Mouse (Mus musculus): ENCODE data around the gene Polg.

Polg gene

DNA sequence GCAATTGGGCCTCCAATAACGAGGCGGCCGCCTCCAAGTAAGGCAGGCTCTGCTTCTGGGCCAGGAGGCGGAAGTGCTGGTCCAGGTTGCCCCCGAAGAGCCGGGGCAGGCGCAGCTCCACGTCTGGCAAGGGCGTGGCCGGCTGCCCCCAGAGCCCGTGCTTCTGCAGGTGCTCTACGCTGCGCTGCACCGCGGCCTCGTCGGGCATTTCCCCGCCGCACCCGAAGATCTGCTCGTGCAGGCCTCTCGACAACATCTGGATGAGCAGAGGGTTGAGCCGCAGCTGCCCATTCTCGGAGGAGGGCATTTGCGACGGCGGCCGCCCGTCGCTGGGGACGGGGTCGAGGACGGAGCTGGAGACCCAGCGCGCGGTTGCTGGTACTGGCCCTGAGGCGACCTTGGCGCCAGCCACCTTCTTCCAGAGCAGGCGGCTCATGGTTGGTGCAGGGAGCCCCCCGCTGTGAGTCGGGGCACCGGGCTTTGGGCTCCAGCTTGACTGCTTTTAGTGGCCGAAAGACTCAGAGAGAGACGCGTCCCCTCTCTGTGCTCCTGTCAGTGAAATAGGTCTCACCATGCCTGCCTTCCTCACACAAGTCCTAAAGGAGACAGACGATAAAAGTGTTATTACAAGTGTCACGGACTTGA lies 1.3 kb downstream of the Polg start:
- DNase-seq, result no peak

DNA sequence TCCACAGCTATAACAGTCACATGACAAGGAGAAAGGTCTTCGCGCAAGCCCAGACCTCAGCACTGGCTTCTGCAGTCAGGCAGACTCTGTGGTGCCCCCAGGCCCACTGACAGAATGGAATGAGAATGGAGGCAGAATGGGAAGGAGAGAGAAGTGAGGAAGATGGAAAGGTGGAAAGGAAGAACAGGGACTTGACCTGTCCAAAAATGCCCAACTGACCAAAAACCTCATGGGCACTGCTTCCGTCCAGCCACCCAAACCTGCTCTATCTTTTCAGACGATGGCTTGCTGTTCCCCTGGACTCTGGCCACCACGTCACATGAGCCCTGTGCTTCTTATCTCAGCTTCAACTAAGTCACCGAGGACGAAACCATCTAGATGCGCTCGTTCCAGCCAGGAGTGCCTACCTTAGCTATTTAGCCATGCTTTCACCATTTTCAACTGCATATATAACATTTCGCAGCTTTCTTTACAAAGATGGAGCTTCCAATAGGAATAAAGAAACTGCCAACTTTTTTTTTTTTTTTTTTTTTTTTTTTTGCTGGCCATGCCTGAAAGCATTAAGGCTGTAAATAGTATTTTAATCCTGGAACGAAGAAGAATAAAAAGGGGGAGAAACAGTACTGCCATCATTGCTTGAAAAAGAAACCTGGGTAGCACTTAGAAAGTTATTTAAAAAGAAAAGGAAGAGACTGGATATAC lies 2.6 kb downstream of the Polg start:
- DNase-seq, result no peak

DNA sequence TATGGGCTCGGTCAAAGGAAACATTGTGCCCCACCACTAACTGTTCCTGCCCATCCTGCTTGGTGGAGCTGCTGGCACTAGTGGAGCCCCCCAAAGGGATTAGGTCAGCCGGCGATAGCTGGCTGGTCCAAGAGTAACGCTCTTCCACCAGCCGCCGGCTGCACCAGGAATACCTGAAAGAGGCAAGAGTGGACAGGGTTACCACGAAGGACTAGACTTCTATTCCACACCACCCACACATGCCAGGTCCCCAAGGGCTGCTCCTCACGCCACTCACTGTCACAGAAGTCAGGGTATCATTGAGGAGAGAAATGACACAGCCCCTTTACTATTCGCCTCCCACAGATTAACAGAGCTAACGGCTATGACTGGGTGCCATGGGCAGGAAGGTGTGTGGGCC lies 4.4 kb downstream of the Polg start:
- DNase-seq, result no peak

DNA sequence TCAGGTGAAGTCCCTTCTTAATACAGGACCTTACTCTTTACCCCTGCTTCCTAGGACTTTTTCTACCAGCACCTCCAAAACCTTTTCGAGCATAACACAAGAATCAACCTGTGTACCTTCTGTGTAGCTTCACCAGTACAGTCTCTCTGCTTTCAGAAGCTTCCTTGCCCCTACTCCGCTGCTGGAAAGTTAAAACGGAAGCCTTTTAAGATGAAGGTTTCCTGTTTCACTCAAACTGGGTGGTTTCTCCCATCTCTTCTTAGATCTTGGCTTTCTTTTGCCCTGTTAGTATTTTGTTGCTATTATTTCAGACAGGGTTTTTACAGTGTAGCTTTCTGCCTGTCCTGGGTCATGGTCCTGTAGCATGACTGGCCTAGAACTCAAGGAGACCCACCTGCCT lies 18.7 kb downstream of the Polg start:
- no peak for DNase-seq

DNA sequence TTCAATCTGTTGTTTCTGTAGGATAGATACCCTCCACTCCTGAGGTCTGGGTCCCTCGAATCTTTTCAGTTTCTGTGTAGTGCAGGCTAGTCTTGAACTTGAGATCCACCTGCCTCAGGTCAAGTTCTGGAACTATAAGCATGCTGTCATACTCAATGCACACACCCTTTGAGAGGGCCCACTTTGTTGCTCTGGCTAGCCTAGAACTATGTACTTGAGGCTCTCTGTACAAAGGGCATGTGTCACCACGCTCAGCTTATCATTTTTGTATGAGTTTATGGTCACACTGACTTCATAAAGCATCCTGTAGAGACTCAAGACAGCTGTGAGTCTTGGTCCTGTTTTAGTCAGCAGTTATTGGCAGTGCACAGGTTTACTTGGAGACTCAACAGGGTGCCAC lies 19.1 kb downstream of the Polg start:
- DNase-seq, result no peak

DNA sequence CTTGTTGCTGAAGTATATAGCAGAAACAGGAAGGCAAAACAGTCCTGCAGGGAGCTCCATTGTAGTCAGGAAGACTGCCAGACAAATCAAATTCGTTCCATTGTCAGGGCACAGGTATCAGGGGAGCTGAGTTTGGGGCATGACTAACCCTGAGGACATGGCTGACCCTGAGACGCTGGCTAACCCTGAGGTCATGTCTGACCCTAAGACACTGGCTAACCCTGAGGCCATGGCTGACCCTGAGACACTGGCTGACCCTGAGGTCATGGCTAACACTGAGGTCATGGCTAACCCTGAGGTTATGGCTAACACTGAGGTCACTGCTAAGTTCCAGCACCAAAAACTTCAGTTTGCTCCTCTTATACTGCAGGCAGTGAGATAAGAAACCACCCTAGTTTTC lies 26.1 kb downstream of the Polg start:
- no peak for DNase-seq

DNA sequence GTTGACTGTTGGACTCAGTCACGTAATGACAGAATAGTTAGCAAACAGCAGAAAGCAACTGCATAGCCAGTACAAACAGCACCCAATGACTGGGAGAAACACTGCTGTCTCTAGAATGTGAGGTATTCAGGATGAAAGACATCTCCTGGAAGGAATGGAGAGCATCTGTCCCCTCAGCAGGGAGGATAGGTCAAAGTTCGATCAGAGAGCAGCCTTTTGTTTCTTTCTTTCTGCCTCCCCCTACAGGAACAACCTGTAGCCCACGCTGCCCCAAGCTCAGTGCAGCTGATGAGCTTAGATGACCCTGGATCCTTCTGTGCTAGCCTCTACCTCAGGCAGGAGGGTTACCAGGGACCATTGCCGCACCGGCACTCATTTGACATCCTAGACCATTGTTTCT lies 37.9 kb downstream of the Polg start:
- DNase-seq, result no peak

DNA sequence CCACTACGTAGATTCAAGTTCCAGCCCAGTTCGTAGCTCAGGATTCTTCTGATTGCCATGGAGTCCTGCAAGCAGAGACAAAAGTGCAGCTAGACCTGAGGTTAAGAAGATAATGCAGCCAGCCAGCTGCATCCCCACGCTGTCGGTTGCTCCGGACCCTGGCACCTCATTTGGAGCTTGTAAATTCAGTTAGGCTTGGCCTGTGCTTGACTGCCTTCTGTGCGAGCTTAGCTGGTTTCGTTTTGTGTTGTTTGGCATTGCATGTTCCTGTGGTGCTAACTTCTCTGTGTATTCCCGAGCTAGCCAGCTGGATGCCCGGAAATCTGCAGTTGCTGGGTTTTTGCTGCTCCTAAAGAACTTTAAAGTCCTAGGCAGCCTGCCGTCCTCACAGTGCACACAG lies 40.4 kb downstream of the Polg start:
- DNase-seq, result no peak

DNA sequence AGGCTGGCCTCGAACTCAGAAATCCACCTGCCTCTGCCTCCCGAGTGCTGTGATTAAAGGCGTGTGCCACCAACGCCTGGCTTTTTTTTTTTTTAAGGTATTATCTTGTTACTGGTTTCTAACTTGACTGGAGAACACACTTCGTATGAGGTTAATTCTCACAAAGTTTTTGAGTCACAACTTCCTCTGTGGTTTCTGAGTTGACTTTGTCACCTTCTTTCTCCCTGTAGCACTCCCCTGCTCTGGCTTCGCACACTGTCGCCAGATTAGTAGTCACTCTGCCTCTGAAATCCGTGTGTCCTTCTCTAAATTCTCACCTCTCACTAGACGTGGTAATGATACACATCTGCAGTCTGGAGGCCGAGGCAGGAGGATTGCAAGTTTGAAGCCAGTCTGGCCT lies 43.3 kb downstream of the Polg start:
- DNase-seq, result no peak

DNA sequence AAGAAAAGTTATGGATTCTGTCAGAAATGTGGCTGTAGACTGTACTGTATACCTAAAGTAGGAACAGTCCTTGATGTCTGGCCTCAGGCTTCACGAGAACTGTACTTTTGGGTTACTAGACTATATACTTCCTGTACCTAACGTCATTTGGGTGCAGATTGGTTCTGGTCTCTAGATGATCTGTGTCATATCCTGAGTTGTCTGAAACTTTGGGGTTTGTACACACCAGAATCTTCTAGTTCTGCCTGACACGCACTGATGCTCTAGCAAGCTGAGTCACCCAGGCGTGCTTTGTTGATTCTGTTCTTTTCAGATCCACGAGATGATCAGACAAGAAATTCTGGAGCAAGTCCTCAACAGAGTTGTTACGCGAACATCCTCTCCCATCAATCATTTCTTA lies 46.2 kb downstream of the Polg start:
- no peak for DNase-seq

DNA sequence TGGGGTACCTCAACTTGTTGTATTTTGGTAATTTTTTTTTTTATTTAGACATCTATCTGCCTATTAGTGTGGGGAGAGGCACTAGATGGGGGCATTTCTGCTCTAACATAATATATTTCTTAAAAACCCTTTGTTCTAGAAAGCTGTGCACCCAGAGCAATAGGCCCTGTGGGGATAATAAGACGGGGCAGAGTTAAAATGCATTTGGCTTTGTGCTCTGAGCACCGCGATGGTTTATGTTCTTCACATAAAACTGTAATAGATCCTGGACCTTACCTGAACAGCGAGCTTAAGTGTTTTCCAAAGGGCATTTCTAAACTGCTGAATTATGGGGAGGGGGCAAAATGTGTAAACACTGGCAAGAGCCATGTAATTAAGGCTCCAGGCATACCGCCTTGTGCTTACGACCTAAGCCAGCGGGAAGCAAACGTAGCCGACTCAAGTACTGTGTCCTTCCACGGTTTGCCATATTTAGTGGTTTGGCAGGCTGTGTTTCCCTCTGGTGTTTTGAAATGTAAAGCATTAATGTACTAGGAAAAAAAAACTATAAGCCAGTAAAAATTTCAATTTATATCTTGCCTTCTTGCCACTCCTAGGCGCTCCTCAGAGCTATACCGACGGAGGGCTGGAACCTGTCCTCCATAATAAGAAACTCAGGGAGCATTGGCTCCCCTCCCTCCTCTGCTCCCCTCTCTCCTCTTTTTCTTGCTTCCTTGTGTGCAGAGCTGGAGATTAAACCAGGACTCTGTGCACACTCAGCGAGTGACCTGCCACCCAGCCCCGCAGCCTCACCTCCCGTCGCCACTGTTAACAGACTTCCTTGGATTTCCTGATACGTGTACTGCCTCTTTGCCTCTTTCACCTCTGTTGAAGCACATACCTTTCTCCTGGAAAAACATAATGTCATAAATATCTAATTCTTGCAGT lies 51.5 kb downstream of the Polg start:
- DNase-seq, result no peak

DNA sequence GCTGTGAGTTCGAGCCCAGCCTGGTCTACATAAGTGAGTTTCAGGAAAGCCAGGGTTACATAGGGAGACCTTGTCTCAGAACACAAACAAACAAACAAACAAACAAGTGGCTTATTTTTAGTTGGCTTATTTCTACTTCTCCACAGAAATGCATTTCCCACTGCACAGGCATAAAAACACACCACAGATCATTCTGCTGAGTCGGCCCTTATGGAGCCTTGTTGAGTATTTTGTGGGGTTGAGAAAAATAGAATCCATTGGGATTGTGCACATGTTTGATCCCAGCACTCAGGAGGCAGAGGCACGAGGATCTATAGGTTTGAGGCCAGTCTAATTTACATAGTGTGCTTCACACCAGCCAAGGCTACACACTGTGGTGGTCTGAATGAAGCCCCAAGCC lies 65.9 kb downstream of the Polg start:
- DNase-seq, result no peak

DNA sequence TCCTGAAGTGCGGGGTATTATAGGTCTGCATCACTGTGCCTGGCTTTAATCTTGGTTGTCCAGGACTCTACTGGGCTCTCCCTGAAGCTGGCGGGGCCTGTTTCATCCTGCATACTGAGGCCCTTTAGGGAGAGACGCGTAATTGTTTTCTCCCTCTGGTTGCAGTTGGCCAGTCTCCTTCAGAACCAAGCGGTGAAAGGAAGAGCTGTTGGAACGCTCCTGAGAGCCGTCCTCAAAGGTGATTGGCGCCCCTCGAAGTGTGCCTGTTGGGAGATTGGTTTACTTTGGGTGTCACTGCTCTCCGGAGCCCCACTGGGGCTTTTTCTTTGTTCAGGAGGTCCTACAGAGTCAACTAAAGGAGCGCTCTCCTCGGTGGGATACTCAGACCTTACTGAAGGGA lies 67.2 kb downstream of the Polg start:
- DNase-seq, result no peak

DNA sequence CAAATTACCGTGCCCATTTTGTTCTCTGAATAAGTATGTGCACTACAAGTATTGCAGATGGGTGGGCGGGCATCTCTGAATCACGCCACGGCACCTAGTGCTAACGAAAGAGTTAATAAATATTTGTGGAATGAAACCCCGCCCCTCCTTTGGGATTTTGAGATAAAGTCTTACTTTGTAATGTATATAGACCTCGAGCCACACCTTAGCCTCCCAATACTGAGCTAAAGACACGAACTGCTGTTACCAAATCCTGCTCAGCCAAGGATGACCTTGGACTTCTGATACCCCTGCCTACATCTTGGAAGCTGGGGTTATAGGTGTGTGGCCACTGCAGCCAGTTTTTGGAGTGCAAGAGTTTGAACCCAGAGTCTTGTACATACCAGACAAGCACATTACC lies 67.7 kb downstream of the Polg start:
- no peak for DNase-seq

DNA sequence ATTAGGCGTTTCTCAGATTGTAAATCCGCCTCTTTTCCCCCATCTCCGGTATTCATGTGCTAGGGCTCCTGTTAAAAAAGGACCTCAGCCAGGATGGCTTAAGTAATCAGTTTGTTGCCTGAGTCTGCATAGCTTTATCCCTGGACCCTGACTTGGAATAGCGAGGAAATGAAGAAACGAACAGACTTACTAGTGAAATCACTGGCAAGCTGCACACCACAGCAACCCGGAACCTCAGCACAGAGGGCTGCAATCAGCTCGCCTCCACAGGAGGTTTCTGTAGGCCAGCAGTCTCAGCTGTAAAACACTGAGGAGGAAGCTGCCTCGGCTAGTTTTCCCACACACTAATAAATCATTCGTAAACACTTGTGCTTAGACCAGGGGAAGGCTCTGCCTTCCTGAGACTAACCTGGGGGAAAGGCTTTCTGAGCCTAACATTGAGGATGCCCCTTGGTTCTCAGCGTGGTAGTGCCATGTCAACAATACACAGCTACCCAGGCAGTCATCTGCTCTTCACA lies 68.7 kb downstream of the Polg start:
- no peak for DNase-seq
